Mouse (Mus musculus): ENCODE measurements around the gene Nfib.
A peak's percentile ranks its signal among the peaks of the same experiment; 100 is the strongest.

Gene Nfib

GRCm38 (mm10) chr4:82538069-82538811 is 167.3 kb downstream of the Nfib start:
- peak; percentile 29 to 50 for DNase-seq

- DNase-seq, result peak; percentile 58 to 70
Observed at GRCm38 (mm10) chr4:82537279-82537967, 168.1 kb downstream of the Nfib start.

- peak in 1 of 2 experiments; percentile 45 for DNase-seq
Observed at GRCm38 (mm10) chr4:82536435-82537278, 168.9 kb downstream of the Nfib start.

GRCm38 (mm10) chr4:82535606-82536434 is 169.7 kb downstream of the Nfib start:
- no peak for DNase-seq

GRCm38 (mm10) chr4:82533231-82533630 is 172.3 kb downstream of the Nfib start:
- DNase-seq, result no peak

- DNase-seq, result peak in 1 of 2 experiments; percentile 40
Observed at GRCm38 (mm10) chr4:82532443-82533191, 172.9 kb downstream of the Nfib start.

GRCm38 (mm10) chr4:82531977-82532376 is 173.6 kb downstream of the Nfib start:
- no peak for DNase-seq

- peak; percentile 55 to 68 for DNase-seq
Observed at GRCm38 (mm10) chr4:82530875-82531353, 174.6 kb downstream of the Nfib start.

GRCm38 (mm10) chr4:82528978-82529377 is 176.6 kb downstream of the Nfib start:
- no peak for DNase-seq

- no peak for DNase-seq
Observed at GRCm38 (mm10) chr4:82519935-82520334, 185.6 kb downstream of the Nfib start.

GRCm38 (mm10) chr4:82518132-82518531 is 187.4 kb downstream of the Nfib start:
- no peak for DNase-seq

- DNase-seq, result no peak
Observed at GRCm38 (mm10) chr4:82517311-82517710, 188.2 kb downstream of the Nfib start.

GRCm38 (mm10) chr4:82516211-82516795 is 189.2 kb downstream of the Nfib start:
- no peak for DNase-seq

GRCm38 (mm10) chr4:82514921-82515320 is 190.6 kb downstream of the Nfib start:
- DNase-seq, result no peak

GRCm38 (mm10) chr4:82514373-82514772 is 191.2 kb downstream of the Nfib start:
- DNase-seq, result no peak

GRCm38 (mm10) chr4:82513426-82513750 is 192.2 kb downstream of the Nfib start:
- DNase-seq, result no peak

- DNase-seq, result peak; percentile 97
Observed at GRCm38 (mm10) chr4:82512743-82513425, 192.7 kb downstream of the Nfib start.

- peak in 1 of 2 experiments; percentile 42 for DNase-seq
Observed at GRCm38 (mm10) chr4:82512335-82512734, 193.2 kb downstream of the Nfib start.

GRCm38 (mm10) chr4:82511524-82511923 is 194.0 kb downstream of the Nfib start:
- peak; percentile 58 to 77 for DNase-seq

GRCm38 (mm10) chr4:82511001-82511513 is 194.5 kb downstream of the Nfib start:
- DNase-seq, result peak in 1 of 2 experiments; percentile 48

All from kidney, postnatal 4 days (tissue).